Mouse (Mus musculus): ENCODE data around the gene Fndc10.
"Not testable (repeated sequence)": the region's sequence is repeated elsewhere in the genome, so short reads cannot be mapped to it uniquely, and the experiment has no call there.

Fndc10 gene

DNA sequence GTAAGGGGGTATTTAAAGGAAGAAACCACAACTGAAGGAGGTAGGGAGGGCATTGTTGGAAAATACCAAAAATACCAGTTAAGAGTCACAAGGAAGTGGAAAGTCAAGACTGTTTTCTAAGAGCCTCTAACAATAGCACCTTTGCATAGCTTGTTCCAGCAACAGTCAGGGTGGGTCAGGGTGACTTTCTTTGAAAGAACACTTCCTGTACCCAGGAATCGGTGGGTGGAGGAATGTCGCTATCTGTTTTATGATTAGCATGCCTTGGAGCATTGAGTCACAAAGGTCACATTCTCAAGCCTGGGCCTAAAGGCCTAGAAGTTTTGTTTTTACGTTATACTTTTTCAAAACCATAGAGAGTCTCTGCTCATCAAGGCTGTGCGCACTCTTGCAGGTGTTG, 6.4 kb upstream of the Fndc10 start:
- not testable (repeated sequence) for DNase-seq (ENCODE audit: low read depth)

DNA sequence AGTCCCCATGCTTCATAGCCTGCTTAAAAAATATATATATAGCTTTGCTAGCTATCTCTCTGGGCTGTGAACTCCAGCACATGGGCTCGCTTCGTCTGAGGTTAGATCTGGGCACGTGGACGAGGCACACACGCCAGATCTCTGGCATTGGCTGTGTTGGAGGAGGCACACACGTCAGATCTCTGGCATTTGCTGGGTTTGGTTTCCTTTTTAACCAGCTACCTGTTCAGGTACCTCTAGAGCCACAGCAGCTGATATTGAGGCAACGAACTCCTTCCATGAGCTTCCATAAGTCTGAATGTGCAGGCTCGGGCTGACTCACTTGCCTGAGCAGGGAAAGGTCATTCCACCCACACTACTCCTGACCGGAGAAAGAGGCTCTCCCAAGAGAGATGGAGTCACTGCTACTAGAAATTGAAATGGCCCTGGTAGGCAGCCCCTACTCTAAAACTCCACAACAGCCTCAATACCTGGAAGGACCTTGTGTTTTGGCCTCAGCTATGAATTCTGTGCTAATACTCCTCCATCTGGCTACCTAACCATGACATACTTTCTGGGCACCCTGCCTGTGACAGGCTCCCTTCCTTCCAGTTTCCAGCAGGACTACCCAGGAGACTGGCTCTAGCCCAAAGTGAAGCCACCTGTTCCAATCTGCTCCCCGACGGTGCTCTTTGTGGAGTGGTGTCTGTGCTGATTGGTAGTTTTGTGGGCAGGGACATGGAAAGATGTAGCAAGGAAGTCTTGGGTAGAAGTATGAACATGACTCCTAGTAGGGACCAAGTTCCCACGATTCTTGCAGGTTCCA, 3.4 kb upstream of the Fndc10 start:
- DNase-seq (ENCODE audit: low read depth) = peak; percentile 38

DNA sequence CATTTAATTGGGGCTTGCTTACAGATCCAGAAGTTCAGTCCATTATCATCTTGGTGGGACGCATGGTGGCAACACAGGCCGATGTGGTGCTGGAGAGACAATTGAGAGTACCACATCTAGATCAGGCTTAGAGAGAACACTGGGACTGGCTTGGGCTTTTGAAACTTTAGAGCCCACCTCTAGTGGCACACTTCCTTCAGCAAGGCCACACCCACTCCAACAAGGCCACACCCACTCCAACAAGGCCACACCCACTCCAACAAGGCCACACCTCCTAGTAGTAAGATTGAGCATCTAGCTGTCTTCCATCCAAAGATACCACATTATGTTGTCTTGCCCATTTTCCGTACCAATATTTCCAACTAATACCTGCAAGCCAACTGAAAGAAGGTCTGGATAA, 1.7 kb upstream of the Fndc10 start:
- no peak for DNase-seq (ENCODE audit: low read depth)

- peak; percentile 74 for DNase-seq (ENCODE audit: low read depth)
Measured at GRCm38 (mm10) chr4:155694482-155695401, 600 bp downstream of the Fndc10 start.

GRCm38 (mm10) chr4:155695531-155696062, 1.5 kb downstream of the Fndc10 start:
- no peak for DNase-seq (ENCODE audit: low read depth)

DNA sequence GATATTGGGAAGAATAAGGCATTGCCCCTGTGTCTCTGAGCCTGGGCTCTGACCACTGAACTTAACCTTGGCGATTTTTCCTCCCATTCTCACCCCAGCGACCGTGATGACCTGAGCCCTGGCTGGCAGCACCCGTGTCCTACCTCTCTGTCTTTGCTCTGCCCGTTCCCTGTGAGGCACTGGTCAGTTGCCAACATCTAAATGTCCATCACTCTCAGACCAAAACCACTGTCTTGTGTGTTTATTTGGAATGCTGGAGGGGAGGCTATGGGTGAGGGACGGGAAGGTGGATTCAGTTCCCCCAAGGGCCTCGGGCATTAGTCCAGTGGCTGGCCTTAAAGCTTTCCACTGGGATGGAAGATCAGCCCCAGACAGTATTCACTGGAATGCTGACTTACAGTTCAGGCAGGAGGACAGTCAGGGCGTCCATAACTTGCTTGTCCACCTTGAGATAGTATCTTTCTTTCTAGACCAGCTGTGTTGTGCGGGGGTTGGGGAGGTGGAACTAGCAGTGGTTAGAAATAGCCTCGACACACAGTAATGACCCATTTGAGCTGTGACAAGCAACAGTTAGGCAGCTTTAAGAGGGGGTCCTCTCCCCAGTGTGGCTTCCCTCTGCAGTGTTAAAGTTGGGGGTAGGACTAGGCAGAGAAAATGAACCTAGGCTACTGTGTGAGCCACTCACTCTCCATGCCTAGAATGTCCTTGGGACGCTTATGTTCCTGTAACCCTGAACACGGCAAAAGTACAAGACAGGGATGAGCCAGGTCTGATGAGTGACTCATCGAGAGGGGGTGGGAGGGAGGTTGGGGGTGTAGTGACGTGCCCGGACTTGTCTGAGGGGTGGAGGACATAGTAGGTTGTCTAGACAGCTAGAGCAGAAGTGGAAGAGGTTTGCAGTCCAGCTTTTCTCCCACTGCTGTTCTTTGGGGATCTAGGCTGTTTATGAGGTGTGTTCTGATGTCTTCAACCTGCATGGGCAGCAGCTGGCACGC, 2.4 kb downstream of the Fndc10 start:
- peak; percentile 39 for DNase-seq (ENCODE audit: low read depth)

GRCm38 (mm10) chr4:155700425-155700824, 6.3 kb downstream of the Fndc10 start:
- DNase-seq (ENCODE audit: low read depth) = peak; percentile 63

- DNase-seq (ENCODE audit: low read depth) = no peak
Measured at GRCm38 (mm10) chr4:155703425-155703929, 9.3 kb downstream of the Fndc10 start.

- DNase-seq (ENCODE audit: low read depth) = peak; percentile 96
Measured at GRCm38 (mm10) chr4:155704721-155705591, 10.8 kb downstream of the Fndc10 start, which contains the start of gene Ssu72. TSS of gene Ssu72 (plus strand) at chr4:155704800.

DNA sequence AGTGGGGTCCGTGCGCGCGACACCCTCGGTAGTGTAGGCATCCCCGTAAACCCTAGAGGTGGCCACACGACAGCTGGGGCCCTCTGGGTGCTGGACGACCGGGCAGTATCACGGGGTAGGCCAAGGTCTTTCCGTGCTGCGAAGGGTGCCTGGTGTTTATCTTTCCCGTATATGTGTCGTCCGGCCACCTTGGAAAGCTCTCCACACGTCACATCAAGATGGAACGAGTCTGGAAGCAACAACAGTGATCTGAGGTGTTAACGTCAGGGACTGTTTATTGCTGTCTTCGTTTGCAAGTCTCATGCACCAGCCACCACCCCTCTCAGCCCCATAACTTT, 11.4 kb downstream of the Fndc10 start:
- no peak for DNase-seq (ENCODE audit: low read depth)

- no peak for DNase-seq (ENCODE audit: low read depth)
Measured at GRCm38 (mm10) chr4:155708582-155708981, 14.4 kb downstream of the Fndc10 start.

DNA sequence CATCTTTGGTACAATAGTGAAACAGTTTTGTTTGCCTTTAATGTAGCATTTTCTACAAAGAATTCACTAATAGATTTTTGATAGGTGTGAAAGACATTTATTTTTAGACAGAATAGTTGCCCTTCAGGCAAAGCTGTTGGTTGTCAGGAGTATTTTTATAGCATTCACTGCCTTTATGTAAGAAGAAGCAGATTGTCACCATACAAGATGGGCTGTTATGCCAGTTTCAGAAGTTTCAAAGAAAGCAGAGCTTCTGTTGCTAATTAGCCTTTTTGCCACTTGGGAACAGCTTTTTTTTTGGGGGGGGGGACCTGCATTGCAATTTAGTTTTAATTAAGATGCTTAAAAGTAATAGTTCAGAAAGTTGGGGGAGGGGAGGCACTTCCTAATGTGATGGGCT, 14.8 kb downstream of the Fndc10 start:
- no peak for DNase-seq (ENCODE audit: low read depth)

GRCm38 (mm10) chr4:155710521-155711252, 16.5 kb downstream of the Fndc10 start:
- DNase-seq (ENCODE audit: low read depth) = no peak

DNA sequence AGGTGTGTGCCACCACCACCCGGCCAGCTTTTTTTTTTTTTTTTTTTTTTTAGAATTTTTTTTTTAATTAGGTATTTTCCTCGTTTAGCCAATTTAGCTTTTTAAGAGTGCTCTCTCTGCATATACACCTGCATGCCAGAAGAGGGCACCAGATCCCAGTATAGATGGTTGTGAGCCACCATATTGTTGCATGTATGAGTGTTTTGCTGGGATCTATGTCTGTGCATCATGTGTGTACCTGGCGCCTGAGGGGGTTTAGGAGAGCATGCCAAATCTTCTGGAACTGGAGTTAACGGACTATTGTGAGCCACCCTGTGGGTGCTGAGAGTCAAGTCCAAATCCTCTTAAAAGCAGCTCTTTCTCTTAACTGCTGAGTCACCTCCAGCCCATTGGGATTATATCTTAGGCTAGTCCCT, 27.5 kb downstream of the Fndc10 start:
- peak; percentile 48 for DNase-seq (ENCODE audit: low read depth)

- no peak for DNase-seq (ENCODE audit: low read depth)
Measured at GRCm38 (mm10) chr4:155727993-155728392, 33.9 kb downstream of the Fndc10 start.

- DNase-seq (ENCODE audit: low read depth) = no peak
Measured at GRCm38 (mm10) chr4:155733267-155733666, 39.1 kb downstream of the Fndc10 start.

GRCm38 (mm10) chr4:155734350-155734941, 40.3 kb downstream of the Fndc10 start, which contains the start of gene Tmem240:
TSS of gene Tmem240 (plus strand) at chr4:155734800.
- DNase-seq (ENCODE audit: low read depth) = peak; percentile 91

DNA sequence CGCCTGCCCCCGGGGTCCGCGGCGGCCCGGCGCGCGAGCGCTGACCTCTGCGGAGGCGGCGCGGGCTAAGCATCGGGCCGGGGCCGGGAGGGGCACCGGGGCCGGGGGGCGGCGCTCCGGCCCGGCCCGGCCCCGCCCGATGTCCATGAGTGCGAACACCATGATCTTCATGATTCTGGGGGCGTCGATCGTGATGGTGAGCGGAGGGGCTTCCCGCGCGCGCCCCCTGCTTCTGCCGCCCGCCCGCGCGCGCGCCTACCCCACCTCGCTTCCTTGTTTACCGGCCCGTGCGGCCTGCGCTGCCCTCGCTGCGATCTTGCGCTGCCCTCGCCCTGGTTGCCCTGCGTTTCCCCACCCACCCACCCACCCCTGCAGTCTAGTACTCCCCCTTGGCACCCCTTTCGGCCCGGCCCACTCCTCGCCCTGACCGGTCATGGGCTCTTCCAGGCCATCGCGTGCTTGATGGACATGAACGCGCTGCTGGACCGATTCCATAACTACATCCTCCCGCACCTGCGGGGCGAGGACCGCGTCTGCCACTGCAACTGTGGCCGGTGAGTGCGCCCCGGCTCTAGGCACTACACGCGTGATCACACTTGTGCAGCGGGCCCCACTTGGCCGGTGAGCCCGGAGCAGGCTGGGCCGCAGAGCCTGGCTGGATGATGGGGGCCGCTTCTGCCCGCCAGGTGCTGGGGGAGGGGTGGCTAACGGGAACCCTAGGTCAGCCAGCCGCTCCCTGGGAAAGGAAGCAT, 41.0 kb downstream of the Fndc10 start:
- DNase-seq (ENCODE audit: low read depth) = peak; percentile 72
